Mouse (Mus musculus) neural tube, embryonic 13.5 days (tissue): ENCODE data around the gene Cops4. TPM values are rescaled to one million over a fixed set of nuclear protein-coding genes. Genes with fewer than 3 reads are reported as not detected.

Source experiments
- ATAC-seq: fragments of 200-750 bp; cut with Nextera tagmentation; 2 replicates; pipeline ENCODE4 v1.8.0; 2017; ENCODE audit warnings: low read depth, mild to moderate bottlenecking, moderate TSS enrichment, moderate library complexity
- H3K27ac ChIP-seq: fragments of 300-500 bp; sonication (generic); replicated peaks from 2 replicates; pipeline ENCODE4 v1.5.1; 2015; ENCODE audit warnings: moderate library complexity, mild to moderate bottlenecking, inconsistent platforms
- H3K27me3 ChIP-seq: fragments of 300-500 bp; sonication (generic); 2 replicates; pipeline ENCODE4 v1.6.1; 2015; ENCODE audit warnings: mild to moderate bottlenecking, inconsistent platforms
- H3K36me3 ChIP-seq: fragments of 300-500 bp; sonication (generic); 2 replicates; pipeline ENCODE4 v1.6.1; 2015; ENCODE audit warnings: mild to moderate bottlenecking, inconsistent platforms
- H3K4me1 ChIP-seq: fragments of 300-500 bp; sonication (generic); replicated peaks from 2 replicates; pipeline ENCODE4 v1.6.1; 2015; ENCODE audit warnings: inconsistent platforms
- H3K4me2 ChIP-seq: fragments of 300-500 bp; sonication (generic); 2 replicates; pipeline ENCODE4 v1.6.1; 2015; ENCODE audit warnings: inconsistent platforms, mild to moderate bottlenecking, moderate library complexity
- H3K4me3 ChIP-seq: fragments of 300-500 bp; sonication (generic); 2 replicates; pipeline ENCODE4 v1.5.1; 2015; ENCODE audit warnings: mild to moderate bottlenecking, inconsistent platforms
- H3K9ac ChIP-seq: fragments of 300-500 bp; sonication (generic); 2 replicates; pipeline ENCODE4 v1.6.1; 2015; ENCODE audit warnings: moderate library complexity, mild to moderate bottlenecking, inconsistent platforms
- H3K9me3 ChIP-seq: fragments of 300-500 bp; sonication (generic); 2 replicates; pipeline ENCODE4 v1.6.1; 2016; ENCODE audit warnings: inconsistent platforms
- WGBS: fragments of 180-500 bp; shearing (Covaris S2); methylation state at CpG from one replicate; pipeline ENCODE4 v1.1.7; 2015; 5-methylcytosine and 5-hydroxymethylcytosine counted together
- polyA plus RNA-seq: library from polyadenylated mRNA; unstranded; fragments of >200 nt; fragmentation: Nextera tagmentation; extraction: Ambion mirVana; gene quantifications from 2 replicates; pipeline ENCODE4 v1.2.1, GENCODE M21; 2015

Cops4 gene
- polyA plus RNA-seq, 1 experiment from 2014 or later, result 195 TPM

DNA sequence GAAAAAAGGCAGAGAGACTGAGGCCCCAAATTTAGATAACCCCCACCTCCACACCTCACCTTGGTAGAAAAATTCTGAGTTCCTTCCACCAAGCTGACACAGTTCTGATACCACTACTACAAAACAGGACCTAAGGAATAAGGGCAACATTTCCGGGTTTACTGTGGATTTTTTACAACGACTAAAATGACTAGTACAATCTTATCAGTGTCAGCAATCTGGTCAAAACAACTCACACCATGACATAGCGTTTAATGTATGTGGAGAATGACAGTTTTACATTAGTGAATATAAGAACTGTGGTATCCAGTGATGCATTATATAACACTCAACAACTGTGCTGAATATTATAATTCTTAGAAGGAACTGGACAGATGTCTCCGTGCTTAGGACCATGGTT, 16.8 kb upstream of the Cops4 start:
- Histone ChIP-seq H3K9me3 (no peaks in the 10 kb centered on the region), H3K9ac (peak overlapping the region; percentile 64; the same call in 1 of the 2 replicates), H3K27me3 (no peaks in the 10 kb centered on the region), H3K27ac (peak overlapping the region; percentile 76; the same call in 1 of the 2 replicates), H3K4me3 (peak overlapping the region; percentile 87; the same call in 1 of the 2 replicates), H3K4me2 (peak overlapping the region; percentile 99), H3K4me1 (peaks cover 23% of the 10 kb centered on the region), H3K36me3 (no peaks in the 10 kb centered on the region)
- WGBS, result 86% methylated on average over 4 of the region's 4 CpGs
- no peak for ATAC-seq

GRCm38 (mm10) chr5:100509247-100509646, 8.9 kb upstream of the Cops4 start:
- Histone ChIP-seq H3K9me3 (no peaks in the 10 kb centered on the region), H3K4me2 (no peak overlapping the region), H3K27ac (no peak overlapping the region), H3K4me3 (no peak overlapping the region), H3K36me3 (no peaks in the 10 kb centered on the region), H3K9ac (no peak overlapping the region), H3K27me3 (no peaks in the 10 kb centered on the region), H3K4me1 (no peaks in the 10 kb centered on the region)
- 76% methylated on average over 11 of the region's 11 CpGs for WGBS
- ATAC-seq, result no peak

DNA sequence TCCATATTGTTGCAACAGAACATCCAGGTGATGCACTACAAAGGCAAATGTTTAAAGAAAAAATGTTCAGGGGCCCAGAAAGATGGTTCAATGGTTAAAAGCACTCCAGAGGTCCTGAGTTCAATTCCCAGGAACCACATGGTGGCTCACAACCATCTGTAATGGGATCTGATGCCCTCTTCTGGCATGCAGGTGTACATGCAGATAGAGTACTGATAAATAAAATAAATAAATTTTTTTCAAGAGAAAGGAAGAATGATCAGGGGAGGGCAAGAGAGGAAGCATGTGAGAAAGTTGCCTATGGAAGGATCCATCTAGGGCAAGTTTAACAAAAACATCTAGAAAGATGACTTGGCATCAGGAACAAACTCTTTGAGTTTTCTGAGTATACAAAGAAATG, 5.5 kb upstream of the Cops4 start:
- H3K36me3 ChIP-seq, result no peaks in the 10 kb centered on the region
- no peak overlapping the region for H3K4me2 ChIP-seq
- H3K4me1 ChIP-seq, result peaks cover 2% of the 10 kb centered on the region; the same call in 1 of the 2 replicates
- H3K9me3 ChIP-seq, result no peaks in the 10 kb centered on the region
- H3K27me3 ChIP-seq, result peaks cover 14% of the 10 kb centered on the region
- ATAC-seq, result no peak
- no peak overlapping the region for H3K27ac ChIP-seq
- H3K9ac ChIP-seq, result no peak overlapping the region
- H3K4me3 ChIP-seq, result no peak overlapping the region

DNA sequence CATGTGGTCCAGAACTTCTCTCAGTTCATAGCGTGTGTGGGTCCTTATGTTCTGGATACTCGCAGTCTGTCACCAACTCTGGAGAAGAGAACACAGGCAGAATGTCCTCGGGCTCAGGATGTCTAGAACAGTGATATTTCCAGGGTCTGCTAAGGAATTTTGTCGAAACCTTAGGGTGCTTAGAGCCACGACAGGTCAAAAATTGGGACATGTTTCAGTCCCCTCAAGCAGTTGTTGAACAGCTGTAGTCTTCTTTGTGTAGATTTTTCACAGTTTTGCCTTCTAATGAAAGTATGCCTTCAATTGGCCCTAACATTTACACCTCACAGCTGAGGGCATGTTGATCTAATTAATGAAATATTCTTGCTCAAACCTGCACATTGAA, 910 bp downstream of the Cops4 start:
- Histone ChIP-seq H3K9ac (peak overlapping the region; percentile 88), H3K4me1 (peaks cover 21% of the 10 kb centered on the region), H3K9me3 (no peaks in the 10 kb centered on the region), H3K27ac (peak overlapping the region; percentile 83), H3K4me3 (peak overlapping the region; percentile 87), H3K4me2 (peak overlapping the region; percentile 93), H3K36me3 (peaks cover 7% of the 10 kb centered on the region; the same call in 1 of the 2 replicates), H3K27me3 (peaks cover 14% of the 10 kb centered on the region)
- WGBS, result 10% methylated on average over 5 of the region's 5 CpGs
- peak; percentile 17; the same call in 1 of the 2 replicates for ATAC-seq

GRCm38 (mm10) chr5:100520223-100520622, 2.1 kb downstream of the Cops4 start:
- Histone ChIP-seq H3K36me3 (peaks cover 10% of the 10 kb centered on the region; the same call in 1 of the 2 replicates), H3K4me1 (peaks cover 21% of the 10 kb centered on the region), H3K27me3 (peaks cover 9% of the 10 kb centered on the region), H3K9ac (0 out of 2 replicates have a peak overlapping the region, but pooled peaks have one; percentile 22), H3K9me3 (no peaks in the 10 kb centered on the region), H3K4me3 (no peak overlapping the region), H3K27ac (no peak overlapping the region), H3K4me2 (peak overlapping the region; percentile 93)
- 95% methylated on average over 2 of the region's 2 CpGs for WGBS
- no peak for ATAC-seq

DNA sequence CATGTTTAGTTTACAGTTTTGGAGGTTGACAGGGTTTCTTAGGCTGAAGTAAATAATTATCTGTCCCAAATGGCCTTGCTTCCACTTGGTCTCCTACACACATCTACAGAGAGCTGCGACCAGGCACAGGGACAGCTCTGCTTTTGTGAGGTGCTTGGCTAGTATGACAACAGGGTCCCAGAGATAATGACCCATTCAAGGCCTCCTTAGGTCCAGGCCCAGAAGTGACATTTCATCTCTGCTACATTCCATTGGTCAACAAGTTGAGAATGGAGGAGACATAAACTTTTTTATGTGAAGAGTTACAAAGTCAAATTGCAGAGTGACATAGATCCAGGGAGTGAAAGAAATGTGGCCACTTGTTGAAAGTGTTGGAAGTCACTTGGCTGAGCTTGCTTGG, 5.2 kb downstream of the Cops4 start:
- no peaks in the 10 kb centered on the region for H3K9me3 ChIP-seq
- ATAC-seq, result no peak
- no peak overlapping the region for H3K4me2 ChIP-seq
- no peak overlapping the region for H3K4me3 ChIP-seq
- H3K27ac ChIP-seq, result no peak overlapping the region
- H3K27me3 ChIP-seq, result no peaks in the 10 kb centered on the region
- peaks cover 17% of the 10 kb centered on the region for H3K4me1 ChIP-seq
- WGBS, result 93% methylated on average over 1 of the region's 1 CpGs
- no peak overlapping the region for H3K9ac ChIP-seq
- peaks cover 10% of the 10 kb centered on the region for H3K36me3 ChIP-seq

- Histone ChIP-seq H3K9me3 (no peaks in the 10 kb centered on the region), H3K4me3 (no peak overlapping the region), H3K9ac (no peak overlapping the region), H3K4me1 (peaks cover 7% of the 10 kb centered on the region), H3K27me3 (no peaks in the 10 kb centered on the region), H3K36me3 (peaks cover 26% of the 10 kb centered on the region), H3K4me2 (no peak overlapping the region), H3K27ac (no peak overlapping the region)
- no peak for ATAC-seq
- WGBS, result 96% methylated on average over 9 of the region's 9 CpGs
Observed at GRCm38 (mm10) chr5:100524921-100525320, 6.8 kb downstream of the Cops4 start.

DNA sequence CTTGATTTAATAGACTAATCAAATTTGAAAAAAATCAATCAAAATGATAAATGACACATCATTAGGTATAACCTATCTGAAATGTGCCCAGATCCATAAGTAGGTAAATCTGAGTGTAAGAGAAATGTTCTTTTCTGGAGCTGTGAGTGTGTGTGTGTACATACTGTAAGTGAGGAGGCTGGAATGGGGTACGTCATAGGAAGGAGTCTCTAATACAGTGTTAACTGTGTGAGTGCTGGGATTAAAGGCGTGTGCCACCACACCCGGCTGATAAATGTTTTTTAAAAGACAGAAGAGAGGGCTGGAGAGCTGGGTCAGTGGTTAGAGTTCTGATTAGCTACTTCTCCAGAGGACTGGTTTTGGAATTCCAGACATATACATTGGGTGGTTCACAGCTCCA, 7.5 kb downstream of the Cops4 start:
- WGBS, result 85% methylated on average over 3 of the region's 3 CpGs
- ATAC-seq, result no peak
- Histone ChIP-seq H3K4me3 (no peak overlapping the region), H3K36me3 (peaks cover 33% of the 10 kb centered on the region), H3K9ac (no peak overlapping the region), H3K27me3 (no peaks in the 10 kb centered on the region), H3K4me1 (peaks cover under 1% of the 10 kb centered on the region; the same call in 1 of the 2 replicates), H3K4me2 (no peak overlapping the region), H3K9me3 (no peaks in the 10 kb centered on the region), H3K27ac (no peak overlapping the region)

GRCm38 (mm10) chr5:100526164-100526563, 8.1 kb downstream of the Cops4 start:
- Histone ChIP-seq H3K9ac (no peak overlapping the region), H3K27ac (no peak overlapping the region), H3K4me3 (no peak overlapping the region), H3K36me3 (peaks cover 39% of the 10 kb centered on the region), H3K4me1 (no peaks in the 10 kb centered on the region), H3K9me3 (no peaks in the 10 kb centered on the region), H3K27me3 (no peaks in the 10 kb centered on the region), H3K4me2 (no peak overlapping the region)
- no peak for ATAC-seq
- WGBS, result 86% methylated on average over 7 of the region's 7 CpGs

GRCm38 (mm10) chr5:100535826-100536225, 17.7 kb downstream of the Cops4 start:
- Histone ChIP-seq H3K4me2 (no peak overlapping the region), H3K27me3 (no peaks in the 10 kb centered on the region), H3K36me3 (peaks cover 72% of the 10 kb centered on the region), H3K27ac (no peak overlapping the region), H3K4me1 (no peaks in the 10 kb centered on the region), H3K9me3 (no peaks in the 10 kb centered on the region), H3K9ac (no peak overlapping the region), H3K4me3 (no peak overlapping the region)
- no peak for ATAC-seq
- 74% methylated on average over 7 of the region's 7 CpGs for WGBS

DNA sequence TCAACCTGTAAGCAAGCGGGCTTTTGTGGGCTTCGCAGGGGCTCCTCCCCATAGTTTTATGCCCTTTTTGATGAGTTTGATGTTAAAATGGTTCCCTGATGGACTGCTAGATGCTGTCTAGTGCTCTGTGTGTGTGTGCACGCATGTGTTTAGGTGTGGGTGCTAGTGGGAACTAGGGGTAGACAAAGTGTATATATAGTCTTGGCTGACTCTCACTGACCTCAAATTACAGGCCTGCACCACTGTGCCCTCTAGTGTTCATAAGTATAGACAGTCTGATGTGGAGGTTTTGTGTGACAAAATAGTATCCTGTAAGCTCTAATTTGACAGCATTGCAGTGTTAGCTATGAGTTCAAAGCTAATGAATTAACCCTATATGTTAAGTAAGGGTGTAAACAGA, 18.5 kb downstream of the Cops4 start:
- Histone ChIP-seq H3K27ac (no peak overlapping the region), H3K4me1 (no peaks in the 10 kb centered on the region), H3K4me2 (no peak overlapping the region), H3K36me3 (peaks cover 71% of the 10 kb centered on the region), H3K9ac (no peak overlapping the region), H3K27me3 (no peaks in the 10 kb centered on the region), H3K4me3 (no peak overlapping the region), H3K9me3 (no peaks in the 10 kb centered on the region)
- no peak for ATAC-seq
- WGBS, result 94% methylated on average over 3 of the region's 3 CpGs

DNA sequence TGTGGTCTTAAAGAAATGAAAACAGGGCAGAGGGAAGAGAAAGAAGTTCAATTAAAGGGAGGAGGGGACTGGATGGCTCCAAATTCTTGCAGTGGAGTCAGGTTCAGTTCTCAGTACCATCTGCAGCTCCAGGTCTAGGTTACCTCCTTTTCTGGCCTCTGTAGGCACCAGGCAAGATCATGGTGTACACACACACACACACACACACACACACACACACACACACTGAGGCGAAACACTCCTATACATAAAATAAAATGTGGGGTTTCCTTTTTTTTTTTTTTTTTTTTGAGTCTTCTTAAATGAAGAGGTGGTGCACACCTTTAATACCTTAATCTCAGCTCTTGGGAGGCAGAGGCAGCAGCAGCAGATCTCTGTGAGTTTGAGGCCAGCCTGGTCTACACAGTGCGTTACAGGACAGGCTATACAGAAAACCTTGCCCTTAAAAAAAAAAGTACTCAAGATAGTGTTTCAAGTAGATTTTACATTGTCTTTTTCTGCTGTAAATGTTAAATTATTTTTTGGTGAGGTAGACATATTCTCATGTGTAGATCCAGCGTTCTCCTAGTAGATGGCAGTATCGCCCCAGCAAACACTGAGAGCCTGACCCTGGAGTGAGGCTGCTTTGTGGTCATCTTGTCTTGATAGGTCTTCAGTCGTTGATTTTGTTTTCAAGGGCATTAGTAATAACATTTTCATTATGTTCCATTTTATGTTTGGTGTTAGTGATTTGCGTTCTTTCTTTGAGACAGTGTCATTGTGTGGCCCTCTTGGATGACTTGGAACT, 28.4 kb downstream of the Cops4 start:
- no peak overlapping the region for H3K4me2 ChIP-seq
- H3K4me1 ChIP-seq, result no peaks in the 10 kb centered on the region
- H3K9ac ChIP-seq, result no peak overlapping the region
- peaks cover 86% of the 10 kb centered on the region for H3K36me3 ChIP-seq
- H3K4me3 ChIP-seq, result no peak overlapping the region
- 94% methylated on average over 6 of the region's 6 CpGs for WGBS
- no peak overlapping the region for H3K27ac ChIP-seq
- H3K27me3 ChIP-seq, result no peaks in the 10 kb centered on the region
- H3K9me3 ChIP-seq, result no peaks in the 10 kb centered on the region
- ATAC-seq, result no peak

DNA sequence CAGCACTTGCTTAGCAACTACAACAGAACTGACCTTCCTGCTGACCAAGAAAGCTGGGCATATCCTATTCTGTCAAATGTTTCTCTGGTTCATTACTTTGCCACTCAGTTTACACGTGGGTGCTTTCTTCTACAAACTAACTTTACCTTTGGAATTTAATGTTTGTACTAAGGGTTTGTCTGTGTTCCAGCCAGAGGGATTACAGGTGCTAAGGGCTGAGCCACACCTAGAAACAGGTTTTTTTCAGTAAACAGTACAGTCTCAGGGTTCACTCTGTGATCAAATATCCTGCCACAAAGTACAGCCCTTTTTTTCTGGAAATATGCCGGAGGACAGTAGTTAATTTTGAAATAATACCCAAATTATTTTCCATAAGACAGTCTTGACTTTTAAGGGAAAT, 30.1 kb downstream of the Cops4 start:
- H3K9me3 ChIP-seq, result no peaks in the 10 kb centered on the region
- H3K4me2 ChIP-seq, result no peak overlapping the region
- H3K27me3 ChIP-seq, result no peaks in the 10 kb centered on the region
- no peak for ATAC-seq
- H3K4me3 ChIP-seq, result no peak overlapping the region
- H3K4me1 ChIP-seq, result no peaks in the 10 kb centered on the region
- 91% methylated on average over 2 of the region's 2 CpGs for WGBS
- H3K9ac ChIP-seq, result no peak overlapping the region
- H3K27ac ChIP-seq, result no peak overlapping the region
- H3K36me3 ChIP-seq, result peaks cover 68% of the 10 kb centered on the region
